Mouse (Mus musculus): ENCODE data around the gene Ddc.

GRCm38 (mm10) chr11:11876366-11876765 is 21.6 kb downstream of the Ddc start:
- TF ChIP-seq ZKSCAN1 (IDR thresholded peaks at IDR 0.05; ENCODE audit: borderline replicate concordance, low read depth, low read length) (no peak), CHD2 (IDR thresholded peaks at IDR 0.05; ENCODE audit: low read length) (no peak), CTCF (conservative IDR thresholded peaks at IDR 0.05 in 1 of 2, IDR thresholded peaks at IDR 0.05 in 1 of 2; ENCODE audit: low read depth in 2 of 2, low read length in 2 of 2) (no peak), MAFK (IDR thresholded peaks at IDR 0.05; ENCODE audit: insufficient replicate concordance, low read length) (no peak), POLR2AphosphoS2 (IDR thresholded peaks at IDR 0.05; ENCODE audit: low read depth, low read length) (no peak), POLR2A (IDR thresholded peaks at IDR 0.05; ENCODE audit: low read depth, low read length) (no peak), TBP (conservative IDR thresholded peaks at IDR 0.05; ENCODE audit: low read depth, low read length) (no peak), ZNF384 (IDR thresholded peaks at IDR 0.05; ENCODE audit: low read depth, low read length) (no peak), GABPA (IDR thresholded peaks at IDR 0.05; ENCODE audit: insufficient replicate concordance, low read depth, low read length) (no peak), IRF4 (IDR thresholded peaks at IDR 0.05; ENCODE audit: low read depth, low read length) (no peak)

Measured in CH12.LX (cell line).